Mouse (Mus musculus) urinary bladder, adult 18-20 months (tissue): Measurements from ENCODE around the gene Lamb3.

Experiments
- DNase-seq, 2 experiments: peaks; one replicate each; pipeline ENCODE4 v3.0.0; 2022; ENCODE audit warnings: low spot score in 2 of 2, mixed read lengths in 2 of 2

The Lamb3 gene

GRCm38 (mm10) chr1:193201383-193201778 lies 6.1 kb upstream of the Lamb3 start, which contains the start of gene Traf3ip3:
Traf3ip3 (minus strand) TSS chr1:193201703.
- no peak for DNase-seq

- DNase-seq, result no peak
Observed at GRCm38 (mm10) chr1:193203821-193204220, 3.7 kb upstream of the Lamb3 start.

- DNase-seq, result no peak
Observed at GRCm38 (mm10) chr1:193205431-193205830, 2.1 kb upstream of the Lamb3 start.

GRCm38 (mm10) chr1:193208178-193208577 lies 679 bp downstream of the Lamb3 start:
- peak; percentile 17 to 44 for DNase-seq

GRCm38 (mm10) chr1:193211371-193211770 lies 3.9 kb downstream of the Lamb3 start:
- no peak for DNase-seq

- no peak for DNase-seq
Observed at GRCm38 (mm10) chr1:193214053-193214452, 6.6 kb downstream of the Lamb3 start.

GRCm38 (mm10) chr1:193216000-193216399 lies 8.5 kb downstream of the Lamb3 start:
- DNase-seq, result no peak

DNA sequence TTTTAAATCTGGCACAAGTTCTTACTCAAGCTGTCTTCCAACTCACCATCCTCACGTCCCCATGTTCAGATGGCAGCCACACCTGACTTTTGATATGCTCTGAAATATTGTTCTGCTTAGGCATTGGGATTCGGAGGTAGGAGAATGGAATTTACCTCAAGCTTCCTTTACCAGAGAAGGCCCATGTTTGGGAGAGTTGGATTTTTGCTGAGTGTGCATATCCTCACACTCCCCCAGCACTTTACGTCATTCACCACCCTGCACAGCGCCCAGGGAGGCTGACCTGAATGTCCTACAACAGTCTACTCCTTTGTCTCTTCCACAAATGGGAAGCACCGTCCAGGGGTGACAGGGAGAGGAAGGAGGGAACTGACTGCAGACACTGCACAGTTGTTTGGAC lies 12.9 kb downstream of the Lamb3 start:
- no peak for DNase-seq

GRCm38 (mm10) chr1:193225531-193225930 lies 18.0 kb downstream of the Lamb3 start:
- DNase-seq, result no peak

GRCm38 (mm10) chr1:193226114-193226513 lies 18.6 kb downstream of the Lamb3 start:
- DNase-seq, result no peak

DNA sequence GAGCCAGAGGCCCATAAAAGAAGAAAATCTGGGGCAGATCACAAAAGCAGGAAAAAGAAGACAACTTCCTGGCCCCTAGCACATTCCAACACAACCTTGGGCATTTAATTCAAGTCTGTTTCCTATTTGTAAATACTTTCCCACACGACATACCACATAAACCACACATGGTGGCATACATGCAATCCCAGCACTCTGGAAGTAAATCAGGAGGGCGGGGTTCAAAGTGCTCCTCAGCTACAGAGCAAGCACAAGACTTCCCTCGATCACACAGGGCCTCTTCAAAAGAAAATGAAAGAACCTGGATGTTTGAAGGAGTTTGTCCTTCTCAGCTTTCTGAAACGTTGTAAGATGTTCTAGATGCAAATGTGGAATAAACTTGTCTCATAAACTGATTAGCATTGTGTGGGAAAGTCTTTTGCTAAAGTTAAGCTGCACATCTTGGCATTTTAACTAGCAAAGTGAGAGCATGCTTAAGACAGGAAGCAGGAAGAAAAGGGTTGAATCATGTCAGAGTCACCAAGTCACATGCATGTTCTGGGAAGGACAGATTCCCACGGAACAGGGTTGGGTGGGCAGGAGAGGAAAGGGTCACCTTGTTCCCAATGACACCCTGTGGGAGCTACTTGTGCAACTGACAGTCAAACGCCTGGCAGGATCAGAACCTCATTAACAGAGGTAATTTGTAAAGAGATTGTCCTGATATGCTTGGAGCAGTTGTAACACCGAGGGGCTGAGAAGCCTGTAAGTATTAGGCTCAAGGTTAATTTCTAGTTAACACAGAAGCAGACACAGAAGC lies 19.4 kb downstream of the Lamb3 start:
- DNase-seq, result no peak

GRCm38 (mm10) chr1:193227537-193227936 lies 20.0 kb downstream of the Lamb3 start:
- no peak for DNase-seq

- DNase-seq, result no peak
Observed at GRCm38 (mm10) chr1:193229570-193229969, 22.1 kb downstream of the Lamb3 start.

DNA sequence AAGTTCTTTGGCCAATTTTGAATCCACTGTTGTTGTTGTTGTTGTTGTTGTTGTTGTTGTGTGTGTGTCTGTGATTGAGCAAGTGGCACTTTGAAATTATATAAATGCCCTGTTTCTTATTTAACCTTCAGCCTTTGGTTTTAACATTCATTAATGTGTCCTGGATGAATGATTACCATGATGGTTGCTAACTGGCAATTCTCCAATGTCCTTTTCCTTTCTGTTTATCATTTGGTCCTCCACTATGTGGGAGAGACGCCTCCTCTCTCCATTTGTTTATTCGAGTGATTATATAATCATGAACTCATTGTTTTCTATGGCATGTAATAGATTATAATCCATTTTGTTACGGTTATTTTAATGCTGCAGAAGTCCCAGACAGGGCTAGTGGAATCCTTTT lies 23.0 kb downstream of the Lamb3 start:
- no peak for DNase-seq

DNA sequence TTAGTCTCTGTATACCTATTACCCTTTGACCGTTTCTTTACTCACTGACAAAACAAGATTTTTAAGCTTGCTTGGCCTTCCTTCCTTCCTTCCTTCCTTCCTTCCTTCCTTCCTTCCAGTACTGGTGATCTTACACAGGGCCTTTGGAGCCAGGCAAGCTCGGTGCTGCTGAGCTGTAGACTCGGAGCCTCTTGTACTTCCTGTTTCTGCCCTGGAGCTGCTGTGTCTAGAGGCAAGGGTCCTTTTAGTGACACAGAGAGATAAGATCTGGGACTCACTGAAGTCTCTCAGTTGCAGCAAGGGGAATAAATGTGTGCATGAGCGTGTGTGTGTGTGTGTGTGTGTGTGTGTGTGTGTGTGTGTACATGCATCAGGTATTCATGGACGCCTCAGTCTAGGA lies 23.4 kb downstream of the Lamb3 start:
- no peak for DNase-seq

DNA sequence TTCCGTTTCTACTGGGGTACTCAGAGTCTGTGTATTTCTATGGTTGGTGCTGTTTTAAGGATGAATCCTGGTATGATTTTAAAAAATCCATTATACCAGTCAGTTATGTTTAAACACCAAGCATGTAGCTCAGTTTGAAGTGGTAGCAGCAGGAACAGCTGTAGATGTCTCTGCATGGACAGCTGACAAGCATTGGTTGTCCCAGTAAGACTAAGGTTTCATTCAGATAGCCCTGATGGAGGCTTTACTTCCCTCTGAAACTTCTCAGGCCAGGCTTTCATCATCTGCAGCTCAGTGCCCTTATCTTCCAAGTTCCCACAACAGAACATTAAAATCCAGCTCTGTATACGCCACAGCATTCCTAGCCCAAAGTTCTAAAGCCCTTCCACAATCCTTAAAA lies 25.2 kb downstream of the Lamb3 start:
- no peak for DNase-seq

DNA sequence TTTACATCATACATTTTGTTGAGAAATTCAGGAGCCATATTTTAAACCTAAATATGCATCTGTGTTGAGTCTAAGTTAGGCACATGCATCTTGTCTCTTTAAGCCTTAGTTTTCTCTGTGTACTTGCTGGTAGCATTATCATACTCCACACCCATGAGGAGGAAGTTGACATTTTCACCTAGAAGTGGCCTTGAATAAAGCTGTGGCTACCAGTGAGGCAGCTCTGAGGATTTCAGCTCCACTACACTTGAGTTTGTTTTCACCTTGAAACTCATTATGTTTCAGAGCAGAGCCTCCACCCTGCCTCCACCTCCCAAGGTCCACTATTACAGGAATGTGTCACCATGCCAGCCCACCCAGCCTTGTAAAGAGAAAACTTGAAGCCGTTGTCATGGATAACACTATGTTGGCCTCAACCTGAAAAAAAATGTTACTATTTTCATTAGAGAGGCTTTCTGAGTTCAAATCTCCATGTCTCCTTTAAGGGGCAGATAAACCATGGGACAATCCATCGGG lies 26.7 kb downstream of the Lamb3 start:
- no peak for DNase-seq

DNA sequence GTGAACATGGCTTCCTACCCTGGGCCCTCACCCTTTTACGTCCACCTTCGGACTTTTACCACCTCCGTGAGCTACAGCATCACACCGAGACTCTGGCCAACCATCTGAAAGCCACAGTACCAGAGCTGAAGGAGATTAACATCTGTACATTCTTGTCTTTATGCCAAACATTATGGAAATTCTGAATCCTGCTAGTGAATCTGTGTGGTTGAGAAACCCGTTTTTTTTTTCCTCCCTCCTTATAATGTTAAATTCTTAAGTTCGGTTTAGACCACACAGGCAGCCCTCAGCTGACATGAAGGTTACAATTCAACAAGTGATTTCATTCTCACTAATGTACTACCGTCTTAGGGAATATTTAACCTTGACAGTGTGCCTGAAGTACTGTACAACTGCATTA lies 27.4 kb downstream of the Lamb3 start:
- DNase-seq, result no peak

DNA sequence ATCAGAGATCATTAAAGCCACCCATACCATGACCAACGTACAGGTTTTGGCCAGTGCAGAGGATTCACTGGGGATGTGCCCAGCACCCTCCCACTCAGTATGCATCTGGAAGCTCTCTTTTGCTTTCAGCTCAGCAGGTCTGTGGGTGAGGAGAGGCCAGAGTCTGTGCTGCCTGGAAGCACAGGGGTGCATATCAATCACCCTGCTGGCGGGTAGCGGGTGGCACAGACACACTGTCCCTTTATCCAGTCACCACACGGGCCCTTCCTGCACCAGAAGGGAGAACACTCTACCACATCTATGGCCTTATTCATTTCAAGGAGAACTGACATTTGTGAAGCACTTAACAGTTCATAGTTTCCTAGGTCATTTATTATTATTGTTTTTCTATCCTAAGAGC lies 30.9 kb downstream of the Lamb3 start:
- DNase-seq, result no peak

GRCm38 (mm10) chr1:193241436-193241835 lies 33.9 kb downstream of the Lamb3 start:
- DNase-seq, result no peak

- DNase-seq, result peak in 1 of 2 experiments; percentile 86
Observed at GRCm38 (mm10) chr1:193242238-193242637, 34.7 kb downstream of the Lamb3 start.

- DNase-seq, result no peak
Observed at GRCm38 (mm10) chr1:193242863-193243262, 35.4 kb downstream of the Lamb3 start.

DNA sequence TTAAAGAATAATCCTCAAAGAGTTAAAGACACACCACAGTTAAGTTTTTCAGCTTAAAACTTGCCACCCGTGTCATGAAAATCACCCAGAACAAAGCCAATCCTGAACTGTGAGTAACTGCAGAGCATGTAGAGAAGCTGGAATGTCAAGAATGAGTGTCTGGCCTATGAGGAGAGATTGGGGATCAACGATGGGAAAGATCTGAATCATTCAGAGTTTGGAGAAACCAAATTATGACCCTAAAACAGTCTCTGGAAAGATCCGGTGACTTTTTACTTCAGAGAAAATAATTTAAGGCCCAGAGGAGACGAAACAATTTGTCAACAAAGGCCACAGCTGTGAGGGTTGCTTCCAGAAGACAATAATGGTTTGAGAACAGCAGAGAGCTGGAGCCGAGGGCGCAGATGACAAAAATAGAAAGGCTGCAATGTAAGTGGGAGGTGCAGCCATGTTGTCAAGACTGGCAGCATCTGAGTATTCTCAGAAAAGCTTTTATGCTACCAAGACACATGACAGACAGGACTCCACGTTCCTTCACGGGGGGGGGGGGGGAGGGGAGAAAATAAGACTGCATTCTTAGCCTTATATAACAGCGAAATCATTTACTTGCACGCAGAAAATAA lies 36.2 kb downstream of the Lamb3 start:
- no peak for DNase-seq
